Mouse (Mus musculus) retina, embryonic 14.5 days (tissue): Measurements from ENCODE around the gene Wif1.
A peak's percentile ranks its signal among the peaks of the same experiment; 100 is the strongest.

ENCODE experiments used
- DNase-seq: peaks from one replicate; pipeline ENCODE4 v3.0.0-alpha.2; 2015; ENCODE audit warnings: low spot score

The Wif1 gene

GRCm38 (mm10) chr10:121033826-121034568 is at the start of gene Wif1:
Gene Wif1 (plus strand): TSS chr10:121033960.
- DNase-seq, result peak; percentile 86

DNA sequence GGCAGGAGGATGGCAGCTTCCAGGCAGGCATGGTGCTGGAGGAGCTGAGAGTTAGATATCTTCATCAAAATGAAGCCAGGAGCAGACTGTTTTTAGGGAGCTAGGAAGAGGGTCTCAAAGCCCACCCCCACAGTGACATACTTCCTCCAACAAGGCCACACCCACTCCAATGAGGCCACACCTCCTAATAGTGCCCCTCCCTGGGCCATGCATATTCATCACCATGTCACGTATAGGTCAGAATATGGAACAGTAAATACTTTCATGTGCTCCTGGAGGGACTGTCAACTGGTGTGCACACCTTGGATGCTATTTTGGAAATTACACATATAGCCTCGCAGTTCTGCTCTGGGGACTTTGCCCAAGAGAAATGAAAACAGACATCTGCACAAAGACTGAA is 31.6 kb upstream of the Wif1 start:
- no peak for DNase-seq

DNA sequence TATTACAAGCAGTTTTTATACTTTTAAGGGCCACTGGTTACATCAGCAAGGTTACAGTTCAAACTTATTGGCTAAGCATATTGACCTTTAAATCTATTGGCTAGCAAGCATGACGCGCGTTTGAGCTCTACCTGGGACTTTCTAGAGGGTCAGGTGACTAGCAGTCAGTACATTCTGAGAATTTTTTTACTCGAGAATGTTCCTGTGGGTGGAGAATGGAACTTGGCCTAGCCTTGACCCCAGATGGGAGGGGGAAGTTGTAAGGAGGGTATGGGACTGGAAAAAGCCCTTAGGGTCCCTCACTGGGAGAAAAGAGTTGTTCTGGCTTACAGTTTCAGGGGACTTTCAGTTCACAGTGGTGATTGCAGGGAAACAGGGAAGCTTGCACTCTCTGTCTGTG is 22.3 kb upstream of the Wif1 start:
- DNase-seq, result no peak

- DNase-seq, result no peak
These were observed 17.5 kb upstream of the Wif1 start for GRCm38 (mm10) chr10:121016291-121016690.

- DNase-seq, result no peak
These were observed 16.9 kb upstream of the Wif1 start for GRCm38 (mm10) chr10:121016711-121017503.

- no peak for DNase-seq
These were observed 10.8 kb upstream of the Wif1 start for GRCm38 (mm10) chr10:121022951-121023350.

- DNase-seq, result peak; percentile 77
These were observed 2.0 kb upstream of the Wif1 start for GRCm38 (mm10) chr10:121031802-121032201.

DNA sequence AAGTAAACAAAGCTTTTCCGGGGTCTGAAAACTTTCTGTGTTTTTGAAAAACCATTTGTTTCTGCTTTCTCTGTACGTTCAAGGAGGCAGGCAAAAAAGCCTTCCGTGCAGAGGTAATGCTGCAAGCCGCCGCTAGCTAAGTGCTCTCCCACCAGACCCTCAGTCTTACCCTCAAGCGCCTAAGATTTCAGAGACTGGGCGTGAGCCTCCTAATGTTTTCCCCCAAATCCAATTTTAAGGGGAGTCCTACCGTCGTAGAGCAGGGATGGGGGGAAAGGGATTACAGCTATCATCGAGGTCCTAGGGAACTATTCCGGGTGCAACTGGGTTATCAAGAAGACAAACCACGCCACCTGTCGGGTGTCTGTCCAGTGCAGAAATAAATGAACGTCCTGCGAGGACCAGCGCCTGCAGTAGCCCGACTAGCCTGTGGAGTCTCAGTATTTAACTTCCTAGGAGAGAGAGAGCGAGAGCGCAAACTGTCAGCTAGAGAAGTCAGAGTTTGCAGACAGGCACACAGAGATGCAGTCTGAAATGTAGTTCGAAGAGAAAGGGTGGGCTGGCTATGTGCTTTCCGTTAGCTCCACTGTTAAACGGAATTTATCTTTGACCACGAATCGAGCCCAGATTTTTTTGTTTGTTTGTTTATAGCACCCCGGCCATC is 500 bp upstream of the Wif1 start:
- peak; percentile 91 for DNase-seq

DNA sequence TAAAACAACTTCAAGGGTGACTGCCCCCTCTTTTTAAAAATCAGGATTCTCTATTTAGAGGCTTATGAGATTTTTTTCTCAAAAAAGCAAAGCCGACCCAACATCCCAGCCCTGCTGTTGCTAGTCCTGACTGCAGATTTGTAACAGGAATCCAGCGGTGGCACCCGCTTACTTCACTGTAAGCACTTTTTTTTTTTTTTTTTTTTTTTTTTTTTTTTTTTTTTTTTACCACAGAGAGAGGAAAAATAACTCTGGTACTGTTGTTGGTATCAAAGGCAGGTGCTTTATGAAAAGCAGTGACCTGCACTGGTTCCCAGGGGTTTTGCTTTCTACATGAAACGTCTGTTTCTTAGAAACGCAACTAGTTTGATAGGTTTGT is 798 bp downstream of the Wif1 start:
- DNase-seq, result no peak

DNA sequence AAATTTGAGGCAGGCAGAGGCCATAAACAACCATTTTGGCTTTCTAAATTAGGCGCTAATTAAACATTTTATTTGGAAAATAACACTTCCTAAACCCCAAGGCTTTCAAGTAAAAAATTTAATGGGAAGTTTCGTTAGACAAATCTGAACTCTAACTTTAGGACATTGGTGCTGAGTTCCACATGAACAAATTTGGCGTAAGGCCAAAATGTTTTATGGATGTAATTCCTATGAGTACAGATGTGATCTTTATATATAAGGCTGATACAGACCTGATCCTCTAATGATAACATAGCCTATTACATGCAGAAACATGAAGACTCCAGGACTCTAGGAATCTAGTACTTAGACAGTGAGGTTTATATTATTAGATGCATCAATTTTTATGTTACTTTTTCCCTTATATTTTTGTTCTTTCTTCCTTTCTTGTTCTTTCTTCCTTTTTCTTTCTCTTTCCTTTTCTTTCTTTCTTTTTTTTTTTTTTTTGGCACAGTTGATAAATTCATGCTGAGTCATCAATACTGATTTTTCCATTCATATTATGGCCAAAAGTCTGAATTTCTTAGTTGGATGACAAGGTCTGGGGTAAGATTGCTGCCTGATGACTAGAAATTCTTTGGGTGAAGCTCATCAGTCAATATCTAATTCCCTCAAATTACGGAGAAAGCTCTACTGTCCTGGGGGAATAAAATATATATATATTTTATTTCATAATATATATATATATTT is 5.0 kb downstream of the Wif1 start:
- no peak for DNase-seq

DNA sequence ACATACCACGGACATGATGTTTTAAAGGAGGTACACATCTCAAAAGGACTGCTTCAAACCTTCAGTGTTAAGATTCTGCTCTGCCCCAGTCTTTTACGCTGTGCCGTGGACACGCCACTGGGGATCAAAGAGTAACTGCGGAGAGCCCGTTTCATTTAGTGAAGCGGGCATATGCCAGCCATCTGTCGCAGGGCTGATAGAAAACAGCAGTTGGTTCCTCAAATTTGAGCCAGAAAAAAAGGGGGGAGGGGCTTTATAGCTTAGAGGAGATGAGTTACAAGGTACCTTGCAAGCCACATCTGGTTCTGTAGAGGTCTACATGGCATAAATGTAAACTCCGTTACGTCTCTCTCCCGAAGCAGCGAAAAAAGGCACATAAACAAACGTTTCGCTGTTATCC is 7.2 kb downstream of the Wif1 start:
- DNase-seq, result no peak

GRCm38 (mm10) chr10:121047440-121047839 is 13.7 kb downstream of the Wif1 start:
- DNase-seq, result no peak

DNA sequence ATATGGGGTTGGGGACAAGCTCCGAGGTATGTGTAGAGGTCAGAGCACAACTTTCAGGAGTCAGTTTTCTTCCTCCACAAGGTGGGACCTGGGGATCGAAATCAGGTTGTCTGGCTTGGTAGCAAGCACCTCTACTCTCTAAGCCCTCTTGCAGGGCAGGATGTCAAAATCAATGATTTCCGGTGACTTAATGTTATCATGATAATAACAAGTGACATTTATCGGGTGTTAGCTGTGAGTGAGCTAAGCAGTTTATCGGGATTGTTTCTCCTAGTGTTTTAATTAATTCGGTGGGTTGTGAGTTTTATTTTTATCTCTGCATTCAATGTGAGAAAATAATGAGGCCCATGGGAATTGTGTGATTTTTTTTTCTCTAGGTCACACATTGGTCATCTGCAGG is 18.3 kb downstream of the Wif1 start:
- DNase-seq, result peak; percentile 62

- DNase-seq, result peak; percentile 73
These were observed 21.9 kb downstream of the Wif1 start for GRCm38 (mm10) chr10:121055452-121056188.

DNA sequence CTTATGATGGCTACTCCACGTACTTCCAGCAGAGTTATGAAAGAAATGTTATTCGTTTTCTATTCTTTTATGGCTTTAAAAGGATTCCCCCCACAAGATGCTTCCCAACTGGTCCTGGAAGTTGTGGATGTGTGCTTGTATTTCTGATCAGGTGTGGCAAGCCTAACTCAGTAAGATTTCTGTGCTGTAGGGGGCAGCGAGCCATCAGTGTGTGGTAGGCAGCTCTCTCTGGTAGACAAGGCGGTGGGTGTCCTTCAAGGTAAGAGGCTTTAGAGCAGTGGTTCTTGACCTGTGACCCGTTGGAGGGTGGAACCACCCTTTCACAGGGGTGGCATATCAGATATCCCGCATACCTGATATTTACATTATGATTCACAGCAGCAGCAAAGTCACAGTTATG is 23.1 kb downstream of the Wif1 start:
- DNase-seq, result no peak

- DNase-seq, result no peak
These were observed 25.6 kb downstream of the Wif1 start for GRCm38 (mm10) chr10:121059043-121060003.

DNA sequence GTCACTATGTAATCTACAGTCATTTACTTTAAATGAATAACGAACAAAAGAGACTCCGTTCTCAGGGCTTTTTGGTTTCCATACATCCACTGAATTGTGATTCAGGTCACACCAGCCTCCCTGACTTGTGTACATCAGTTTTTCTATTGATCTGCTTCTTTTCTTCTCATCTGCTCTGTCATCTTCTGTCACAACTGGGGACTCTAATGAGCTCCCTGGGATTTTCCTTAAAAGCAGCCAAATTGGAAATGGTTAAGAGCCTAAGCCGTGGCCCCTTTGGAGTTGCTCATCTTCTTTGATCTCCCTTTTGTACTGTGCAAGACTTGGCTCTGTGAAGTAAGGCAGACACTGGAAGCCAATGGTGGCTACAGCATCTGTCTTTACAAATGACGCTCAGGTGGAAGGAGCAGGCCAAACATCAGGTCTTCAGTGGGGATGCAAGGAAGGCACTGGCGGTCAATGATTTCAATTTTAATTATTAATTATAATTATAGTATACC is 27.6 kb downstream of the Wif1 start:
- no peak for DNase-seq

DNA sequence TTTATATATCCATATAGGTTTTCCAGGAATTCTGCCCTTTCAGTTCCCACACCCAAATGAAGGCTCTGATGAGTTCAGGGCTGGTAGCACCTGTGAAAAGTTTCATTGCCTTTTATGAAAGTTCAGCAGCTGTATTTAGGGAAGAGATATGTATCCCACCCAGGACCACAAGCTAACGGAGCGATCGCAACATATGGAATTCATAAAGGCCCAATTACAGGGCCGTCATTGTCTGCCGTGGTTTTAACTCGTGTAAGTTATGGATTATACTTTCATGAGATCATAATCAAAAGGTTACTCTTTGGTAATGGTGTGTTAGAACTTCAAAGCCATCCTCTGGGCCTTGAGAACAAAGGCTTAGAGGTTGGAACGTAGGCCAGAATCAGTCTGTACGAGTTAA is 28.9 kb downstream of the Wif1 start:
- DNase-seq, result no peak

DNA sequence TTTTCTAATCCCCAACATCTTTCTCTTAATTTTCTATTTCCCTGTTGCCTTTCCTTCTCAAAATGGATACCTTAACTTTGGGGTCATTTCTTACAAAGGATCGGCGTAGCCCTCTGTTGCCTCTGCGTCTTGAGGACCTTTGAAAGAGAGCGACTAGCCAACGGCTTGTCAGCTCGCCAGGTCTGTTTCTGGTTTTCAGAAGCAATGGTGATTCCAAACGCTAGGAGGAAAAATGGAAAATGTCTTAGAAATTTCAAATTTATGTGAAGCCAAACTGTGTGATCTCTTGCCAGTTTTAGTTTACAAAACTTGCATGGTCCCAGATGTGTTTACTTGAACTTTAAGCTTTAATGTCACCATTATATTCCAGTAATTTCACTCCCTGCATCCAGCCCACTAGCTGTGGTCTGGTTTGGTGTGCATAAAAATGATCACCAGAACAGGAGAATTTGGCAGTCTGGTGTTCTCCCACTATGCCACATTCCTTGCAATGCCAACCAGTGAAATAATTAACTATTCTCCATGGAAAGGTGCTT is 33.7 kb downstream of the Wif1 start:
- no peak for DNase-seq

- no peak for DNase-seq
These were observed 34.2 kb downstream of the Wif1 start for GRCm38 (mm10) chr10:121068003-121068402.
